Mouse (Mus musculus) bone marrow macrophage, adult 2 months (primary cell): ENCODE results near the gene Bik.

ENCODE experiments used
- CTCF ChIP-seq: IDR thresholded peaks from 2 replicates; pipeline ENCODE4 v1.5.1; 2012; ENCODE audit warnings: low read depth, mild to moderate bottlenecking, low read length, moderate library complexity
- POLR2A ChIP-seq: IDR thresholded peaks from 2 replicates; pipeline ENCODE4 v1.6.1; 2012; ENCODE audit warnings: mild to moderate bottlenecking, low read depth, low read length, borderline replicate concordance

GRCm38 (mm10) chr15:83478096-83478495 is 48.6 kb upstream of the Bik start:
- TF ChIP-seq CTCF (no peak), POLR2A (no peak)
